Mouse (Mus musculus): ENCODE results near the gene Bricd5.
A peak's percentile ranks its signal among the peaks of the same experiment; 100 is the strongest.

DNA sequence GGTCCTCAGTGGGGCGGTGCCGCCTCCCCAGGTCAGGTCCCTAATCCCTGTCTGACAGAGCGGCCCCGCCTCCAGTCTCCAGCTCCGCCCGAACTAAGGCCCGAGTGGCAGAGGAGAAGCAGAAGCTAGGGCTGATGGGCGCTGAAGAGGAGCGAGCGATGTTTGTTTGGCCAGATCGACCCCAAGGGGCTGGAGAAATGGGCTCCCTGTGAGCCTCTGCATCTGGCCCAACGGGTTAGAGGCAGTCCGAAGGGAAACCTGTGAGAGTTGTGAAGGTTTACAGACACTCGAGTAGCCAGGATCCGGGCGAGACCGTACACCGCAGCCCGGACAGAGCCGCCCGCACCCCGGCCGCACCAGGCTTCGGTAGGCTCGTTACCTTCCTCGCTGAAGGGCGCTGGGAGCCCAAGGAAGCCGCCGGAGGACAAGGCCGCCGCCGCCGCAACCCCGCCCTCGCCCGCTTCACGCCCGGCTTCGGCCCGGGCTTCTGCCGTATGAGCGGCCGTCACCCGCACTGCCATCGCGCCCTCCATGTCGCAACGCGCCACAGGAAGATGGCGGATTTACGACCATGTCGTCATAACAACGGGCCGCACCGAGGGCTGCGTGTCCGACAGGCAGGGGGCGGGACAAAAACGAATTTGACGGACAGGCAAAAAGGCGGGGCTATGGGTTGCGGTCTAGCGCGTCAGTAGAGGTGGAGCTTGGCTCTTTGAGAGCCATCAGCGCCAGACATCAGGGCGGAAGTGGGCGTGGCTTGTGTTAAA is 18.7 kb upstream of the Bricd5 start:
- TF ChIP-seq EP300 (IDR thresholded peaks at IDR 0.05; ENCODE audit: low read depth) (no peak; the same call in 1 of the 2 replicates), CTCF (IDR thresholded peaks at IDR 0.05; ENCODE audit: low read depth) (peak; percentile 29)
